Mouse (Mus musculus) adrenal gland, adult (tissue): ENCODE measurements around the gene Rbm28.

ENCODE experiments used
- DNase-seq, 2 experiments: peaks; one replicate each; pipeline ENCODE4 v3.0.0; 2022 to 2023; ENCODE audit warnings: low spot score in 1 of 2; ENCODE audit not compliant: inconsistent age in 2 of 2

The Rbm28 gene

GRCm38 (mm10) chr6:29082776-29083354 lies 81.9 kb downstream of the Rbm28 start:
- peak; percentile 35 to 70 for DNase-seq

- DNase-seq = no peak
Observed at GRCm38 (mm10) chr6:29081826-29082363, 82.9 kb downstream of the Rbm28 start.

- DNase-seq = no peak
Observed at GRCm38 (mm10) chr6:29079291-29079690, 85.5 kb downstream of the Rbm28 start.

GRCm38 (mm10) chr6:29074133-29074469 lies 90.7 kb downstream of the Rbm28 start:
- DNase-seq = no peak
